Mouse (Mus musculus): ENCODE measurements around the gene Glg1. TPM values are rescaled to one million over a fixed set of nuclear protein-coding genes. Genes with fewer than 3 reads are reported as not detected.

The Glg1 gene
- polyA plus RNA-seq, 1 experiment from 2014 or later: 97.1 TPM

GRCm38 (mm10) chr8:111246287-111246830 is 12.7 kb downstream of the Glg1 start:
- WGBS: 89% methylated on average over 4 of the region's 4 CpGs
- H3K4me1 ChIP-seq: no peaks in the 10 kb centered on the region
- no peak overlapping the region for H3K4me2 ChIP-seq (replicated peaks)
- H3K27me3 ChIP-seq (replicated peaks): no peaks in the 10 kb centered on the region
- H3K9me3 ChIP-seq: no peaks in the 10 kb centered on the region
- ATAC-seq (ENCODE audit: low FRiP score, low read depth): no peak
- no peak overlapping the region for H3K4me3 ChIP-seq
- H3K27ac ChIP-seq: no peak overlapping the region
- no peaks in the 10 kb centered on the region for H3K36me3 ChIP-seq
- no peak overlapping the region for H3K9ac ChIP-seq

GRCm38 (mm10) chr8:111237301-111237700 is 21.7 kb downstream of the Glg1 start:
- H3K4me3 ChIP-seq: no peak overlapping the region
- no peaks in the 10 kb centered on the region for H3K27me3 ChIP-seq (replicated peaks)
- no peak overlapping the region for H3K27ac ChIP-seq
- H3K36me3 ChIP-seq: no peaks in the 10 kb centered on the region
- H3K9ac ChIP-seq: no peak overlapping the region
- 83% methylated on average over 3 of the region's 3 CpGs for WGBS
- no peak for ATAC-seq (ENCODE audit: low FRiP score, low read depth)
- no peaks in the 10 kb centered on the region for H3K4me1 ChIP-seq
- H3K4me2 ChIP-seq (replicated peaks): no peak overlapping the region
- no peaks in the 10 kb centered on the region for H3K9me3 ChIP-seq

GRCm38 (mm10) chr8:111233730-111234129 is 25.3 kb downstream of the Glg1 start:
- Histone ChIP-seq H3K9me3 (no peaks in the 10 kb centered on the region), H3K27me3 (replicated peaks) (no peaks in the 10 kb centered on the region), H3K4me3 (no peak overlapping the region), H3K36me3 (no peaks in the 10 kb centered on the region), H3K9ac (no peak overlapping the region), H3K27ac (no peak overlapping the region), H3K4me1 (no peaks in the 10 kb centered on the region), H3K4me2 (replicated peaks) (no peak overlapping the region)
- no peak for ATAC-seq (ENCODE audit: low FRiP score, low read depth)
- WGBS: 97% methylated on average over 2 of the region's 2 CpGs

- Histone ChIP-seq H3K4me2 (replicated peaks) (no peak overlapping the region), H3K9me3 (no peaks in the 10 kb centered on the region), H3K27ac (no peak overlapping the region), H3K27me3 (replicated peaks) (no peaks in the 10 kb centered on the region), H3K36me3 (no peaks in the 10 kb centered on the region), H3K9ac (no peak overlapping the region), H3K4me1 (peaks cover 5% of the 10 kb centered on the region; the same call in 1 of the 2 replicates), H3K4me3 (no peak overlapping the region)
- WGBS: 81% methylated on average over 5 of the region's 5 CpGs
- ATAC-seq (ENCODE audit: low FRiP score, low read depth): no peak
These were observed 34.9 kb downstream of the Glg1 start for GRCm38 (mm10) chr8:111224153-111224552.

GRCm38 (mm10) chr8:111218107-111218506 is 40.9 kb downstream of the Glg1 start:
- H3K9ac ChIP-seq: no peak overlapping the region
- H3K27me3 ChIP-seq (replicated peaks): no peaks in the 10 kb centered on the region
- H3K36me3 ChIP-seq: no peaks in the 10 kb centered on the region
- H3K27ac ChIP-seq: no peak overlapping the region
- no peak overlapping the region for H3K4me2 ChIP-seq (replicated peaks)
- no peak overlapping the region for H3K4me3 ChIP-seq
- no peaks in the 10 kb centered on the region for H3K9me3 ChIP-seq
- no peak for ATAC-seq (ENCODE audit: low FRiP score, low read depth)
- no peaks in the 10 kb centered on the region for H3K4me1 ChIP-seq
- 69% methylated on average over 3 of the region's 3 CpGs for WGBS

GRCm38 (mm10) chr8:111213406-111213805 is 45.6 kb downstream of the Glg1 start:
- WGBS: 94% methylated on average over 5 of the region's 5 CpGs
- Histone ChIP-seq H3K4me1 (no peaks in the 10 kb centered on the region), H3K27me3 (replicated peaks) (no peaks in the 10 kb centered on the region), H3K9me3 (no peaks in the 10 kb centered on the region), H3K4me3 (no peak overlapping the region), H3K4me2 (replicated peaks) (no peak overlapping the region), H3K27ac (no peak overlapping the region), H3K36me3 (no peaks in the 10 kb centered on the region), H3K9ac (no peak overlapping the region)
- no peak for ATAC-seq (ENCODE audit: low FRiP score, low read depth)

GRCm38 (mm10) chr8:111211180-111211579 is 47.8 kb downstream of the Glg1 start:
- H3K27me3 ChIP-seq (replicated peaks): no peaks in the 10 kb centered on the region
- no peak overlapping the region for H3K4me2 ChIP-seq (replicated peaks)
- no peaks in the 10 kb centered on the region for H3K4me1 ChIP-seq
- WGBS: 99% methylated on average over 2 of the region's 2 CpGs
- no peaks in the 10 kb centered on the region for H3K9me3 ChIP-seq
- H3K27ac ChIP-seq: no peak overlapping the region
- no peak overlapping the region for H3K9ac ChIP-seq
- ATAC-seq (ENCODE audit: low FRiP score, low read depth): no peak
- no peaks in the 10 kb centered on the region for H3K36me3 ChIP-seq
- no peak overlapping the region for H3K4me3 ChIP-seq

GRCm38 (mm10) chr8:111209874-111210273 is 49.1 kb downstream of the Glg1 start:
- ATAC-seq (ENCODE audit: low FRiP score, low read depth): no peak
- Histone ChIP-seq H3K9ac (no peak overlapping the region), H3K27me3 (replicated peaks) (no peaks in the 10 kb centered on the region), H3K4me3 (no peak overlapping the region), H3K4me1 (no peaks in the 10 kb centered on the region), H3K27ac (no peak overlapping the region), H3K36me3 (no peaks in the 10 kb centered on the region), H3K9me3 (no peaks in the 10 kb centered on the region), H3K4me2 (replicated peaks) (no peak overlapping the region)

- no peaks in the 10 kb centered on the region for H3K9me3 ChIP-seq
- no peak overlapping the region for H3K4me3 ChIP-seq
- H3K27me3 ChIP-seq (replicated peaks): no peaks in the 10 kb centered on the region
- no peak for ATAC-seq (ENCODE audit: low FRiP score, low read depth)
- H3K4me1 ChIP-seq: no peaks in the 10 kb centered on the region
- WGBS: 87% methylated on average over 6 of the region's 6 CpGs
- no peak overlapping the region for H3K9ac ChIP-seq
- H3K36me3 ChIP-seq: no peaks in the 10 kb centered on the region
- H3K27ac ChIP-seq: no peak overlapping the region
- H3K4me2 ChIP-seq (replicated peaks): no peak overlapping the region
These were observed 52.7 kb downstream of the Glg1 start for GRCm38 (mm10) chr8:111206321-111206720.

- no peaks in the 10 kb centered on the region for H3K9me3 ChIP-seq
- H3K9ac ChIP-seq: no peak overlapping the region
- H3K27ac ChIP-seq: no peak overlapping the region
- H3K27me3 ChIP-seq (replicated peaks): no peaks in the 10 kb centered on the region
- H3K4me1 ChIP-seq: no peaks in the 10 kb centered on the region
- WGBS: 93% methylated on average over 6 of the region's 6 CpGs
- no peaks in the 10 kb centered on the region for H3K36me3 ChIP-seq
- no peak overlapping the region for H3K4me3 ChIP-seq
- H3K4me2 ChIP-seq (replicated peaks): no peak overlapping the region
- no peak for ATAC-seq (ENCODE audit: low FRiP score, low read depth)
These were observed 54.0 kb downstream of the Glg1 start for GRCm38 (mm10) chr8:111205033-111205432.

GRCm38 (mm10) chr8:111203341-111203740 is 55.7 kb downstream of the Glg1 start:
- no peak overlapping the region for H3K27ac ChIP-seq
- no peaks in the 10 kb centered on the region for H3K9me3 ChIP-seq
- H3K4me3 ChIP-seq: no peak overlapping the region
- 89% methylated on average over 2 of the region's 2 CpGs for WGBS
- H3K9ac ChIP-seq: no peak overlapping the region
- H3K4me2 ChIP-seq (replicated peaks): no peak overlapping the region
- no peaks in the 10 kb centered on the region for H3K36me3 ChIP-seq
- H3K4me1 ChIP-seq: no peaks in the 10 kb centered on the region
- ATAC-seq (ENCODE audit: low FRiP score, low read depth): no peak
- no peaks in the 10 kb centered on the region for H3K27me3 ChIP-seq (replicated peaks)

GRCm38 (mm10) chr8:111197966-111198365 is 61.0 kb downstream of the Glg1 start:
- peaks cover 24% of the 10 kb centered on the region for H3K36me3 ChIP-seq
- H3K4me2 ChIP-seq (replicated peaks): no peak overlapping the region
- 94% methylated on average over 3 of the region's 3 CpGs for WGBS
- H3K4me3 ChIP-seq: no peak overlapping the region
- H3K9ac ChIP-seq: no peak overlapping the region
- no peaks in the 10 kb centered on the region for H3K4me1 ChIP-seq
- H3K9me3 ChIP-seq: no peaks in the 10 kb centered on the region
- no peaks in the 10 kb centered on the region for H3K27me3 ChIP-seq (replicated peaks)
- no peak for ATAC-seq (ENCODE audit: low FRiP score, low read depth)
- H3K27ac ChIP-seq: no peak overlapping the region

GRCm38 (mm10) chr8:111196181-111196580 is 62.8 kb downstream of the Glg1 start:
- Histone ChIP-seq H3K36me3 (peaks cover 37% of the 10 kb centered on the region), H3K4me3 (no peak overlapping the region), H3K9me3 (no peaks in the 10 kb centered on the region), H3K27me3 (replicated peaks) (no peaks in the 10 kb centered on the region), H3K27ac (no peak overlapping the region), H3K9ac (no peak overlapping the region), H3K4me2 (replicated peaks) (no peak overlapping the region), H3K4me1 (no peaks in the 10 kb centered on the region)
- ATAC-seq (ENCODE audit: low FRiP score, low read depth): no peak
